Mouse (Mus musculus) intestine, embryonic 15.5 days (tissue): ENCODE measurements around the gene Tbce. TPM values are rescaled to one million over a fixed set of nuclear protein-coding genes. Genes with fewer than 3 reads are reported as not detected.
"Not testable (repeated sequence)": the region's sequence is repeated elsewhere in the genome, so short reads cannot be mapped to it uniquely, and the experiment has no call there.

Experiments used
- ATAC-seq: fragments of 200-750 bp; cut with Nextera tagmentation; 2 replicates; pipeline ENCODE4 v1.8.0; 2017; ENCODE audit warnings: moderate TSS enrichment, moderate library complexity
- H3K27ac ChIP-seq: fragments of 300-500 bp; sonication (generic); 2 replicates; pipeline ENCODE4 v1.5.1; 2015; ENCODE audit warnings: mild to moderate bottlenecking, inconsistent platforms
- H3K27me3 ChIP-seq: fragments of 300-500 bp; sonication (generic); replicated peaks from 2 replicates; pipeline ENCODE4 v1.6.1; 2015; ENCODE audit warnings: inconsistent platforms
- H3K36me3 ChIP-seq: fragments of 300-500 bp; sonication (generic); 2 replicates; pipeline ENCODE4 v1.6.1; 2015; ENCODE audit warnings: inconsistent platforms
- H3K4me1 ChIP-seq: fragments of 300-500 bp; sonication (generic); replicated peaks from 2 replicates; pipeline ENCODE4 v1.6.1; 2015; ENCODE audit warnings: inconsistent platforms
- H3K4me2 ChIP-seq: fragments of 300-500 bp; sonication (generic); replicated peaks from 2 replicates; pipeline ENCODE4 v1.6.1; 2015; ENCODE audit warnings: mild to moderate bottlenecking, inconsistent platforms
- H3K4me3 ChIP-seq: fragments of 300-500 bp; sonication (generic); replicated peaks from 2 replicates; pipeline ENCODE4 v1.5.1; 2015; ENCODE audit warnings: inconsistent platforms
- H3K9ac ChIP-seq: fragments of 300-500 bp; sonication (generic); 2 replicates; pipeline ENCODE4 v1.6.1; 2015; ENCODE audit warnings: inconsistent platforms
- H3K9me3 ChIP-seq: fragments of 300-500 bp; sonication (generic); 2 replicates; pipeline ENCODE4 v1.6.1; 2016; ENCODE audit warnings: inconsistent platforms
- WGBS: fragments of 180-500 bp; shearing (Covaris S2); methylation state at CpG from one replicate; pipeline ENCODE4 v1.1.7; 2015; 5-methylcytosine and 5-hydroxymethylcytosine counted together
- polyA plus RNA-seq: library from polyadenylated mRNA; unstranded; fragments of >200 nt; fragmentation: Nextera tagmentation; extraction: Ambion mirVana; gene quantifications from 2 replicates; pipeline ENCODE4 v1.2.1, GENCODE M21; 2015

Gene Tbce
- polyA plus RNA-seq, 1 experiment from 2014 or later, result 49.3 TPM

- H3K4me3 ChIP-seq, result no peak overlapping the region
- ATAC-seq, result peak; percentile 79
- H3K27ac ChIP-seq, result no peak overlapping the region
- no peaks in the 10 kb centered on the region for H3K27me3 ChIP-seq
- no peak overlapping the region for H3K9ac ChIP-seq
- H3K9me3 ChIP-seq, result no peaks in the 10 kb centered on the region
- 80% methylated on average over 6 of the region's 6 CpGs for WGBS
- H3K36me3 ChIP-seq, result 0 out of 2 replicates have a peak, but pooled peaks cover 9% of the 10 kb centered on the region
- H3K4me1 ChIP-seq, result no peaks in the 10 kb centered on the region
- H3K4me2 ChIP-seq, result no peak overlapping the region
These were observed 13.2 kb downstream of the Tbce start for GRCm38 (mm10) chr13:14026154-14026820.

DNA sequence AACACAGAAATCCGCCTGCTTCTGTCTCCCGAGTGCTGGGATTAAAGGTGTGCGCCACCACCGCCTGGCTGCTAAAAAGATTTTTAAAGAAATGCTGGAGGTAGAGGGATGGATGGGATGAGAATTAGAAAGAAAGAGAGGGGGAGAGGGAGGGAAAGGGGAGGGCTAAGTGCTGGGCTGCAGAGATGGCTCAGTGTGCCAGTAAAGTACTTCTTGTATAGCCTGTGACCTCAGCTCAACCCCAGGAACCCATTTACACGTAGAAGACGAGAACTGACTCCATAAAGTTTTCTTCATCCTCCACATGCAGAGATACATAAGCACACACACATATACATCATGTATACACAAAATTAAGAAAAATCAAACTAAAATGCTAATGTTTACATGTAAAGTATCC lies 13.9 kb downstream of the Tbce start:
- H3K27ac ChIP-seq, result no peak overlapping the region
- 0 out of 2 replicates have a peak, but pooled peaks cover 9% of the 10 kb centered on the region for H3K36me3 ChIP-seq
- no peaks in the 10 kb centered on the region for H3K27me3 ChIP-seq
- no peak overlapping the region for H3K9ac ChIP-seq
- H3K9me3 ChIP-seq, result no peaks in the 10 kb centered on the region
- no peak overlapping the region for H3K4me3 ChIP-seq
- H3K4me1 ChIP-seq, result no peaks in the 10 kb centered on the region
- 89% methylated on average over 6 of the region's 6 CpGs for WGBS
- ATAC-seq, result no peak
- H3K4me2 ChIP-seq, result no peak overlapping the region

GRCm38 (mm10) chr13:14021417-14021816 lies 18.0 kb downstream of the Tbce start:
- H3K4me3 ChIP-seq, ATAC-seq, H3K36me3 ChIP-seq, H3K27ac ChIP-seq, H3K4me1 ChIP-seq, H3K9ac ChIP-seq, H3K9me3 ChIP-seq, H3K4me2 ChIP-seq, H3K27me3 ChIP-seq: not testable (repeated sequence)
- WGBS, result 75% methylated on average over 10 of the region's 12 CpGs

- WGBS, result 88% methylated on average over 3 of the region's 3 CpGs
- H3K9me3 ChIP-seq, result no peaks in the 10 kb centered on the region
- H3K27ac ChIP-seq, result no peak overlapping the region
- no peaks in the 10 kb centered on the region for H3K36me3 ChIP-seq
- no peak for ATAC-seq
- no peak overlapping the region for H3K4me3 ChIP-seq
- H3K27me3 ChIP-seq, result no peaks in the 10 kb centered on the region
- H3K9ac ChIP-seq, result no peak overlapping the region
- H3K4me1 ChIP-seq, result no peaks in the 10 kb centered on the region
- no peak overlapping the region for H3K4me2 ChIP-seq
These were observed 20.6 kb downstream of the Tbce start for GRCm38 (mm10) chr13:14018852-14019251.

DNA sequence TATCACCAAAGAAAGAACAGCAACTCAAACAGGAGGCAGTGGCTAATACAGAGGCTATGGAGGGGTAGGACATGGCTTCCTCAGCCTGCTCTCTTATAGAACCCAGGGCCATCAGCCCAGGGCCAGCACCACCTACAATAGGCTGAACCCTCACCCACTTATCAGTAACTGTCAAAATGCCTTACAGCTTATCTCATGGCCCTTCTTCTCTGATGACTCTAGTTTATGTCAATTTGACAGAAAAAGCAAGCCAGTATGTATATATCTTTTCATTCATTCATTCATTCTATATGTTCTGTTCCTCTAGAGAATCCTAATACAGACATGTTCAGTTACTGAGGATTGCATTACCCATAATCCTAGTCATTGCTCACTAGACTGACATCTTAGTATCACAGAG lies 21.2 kb downstream of the Tbce start:
- Histone ChIP-seq H3K27me3 (no peaks in the 10 kb centered on the region), H3K4me3 (no peak overlapping the region), H3K27ac (no peak overlapping the region), H3K9me3 (no peaks in the 10 kb centered on the region), H3K9ac (no peak overlapping the region), H3K4me1 (no peaks in the 10 kb centered on the region), H3K36me3 (no peaks in the 10 kb centered on the region), H3K4me2 (no peak overlapping the region)
- no peak for ATAC-seq

- Histone ChIP-seq H3K4me3 (no peak overlapping the region), H3K9ac (no peak overlapping the region), H3K4me1 (no peaks in the 10 kb centered on the region), H3K4me2 (no peak overlapping the region), H3K9me3 (no peaks in the 10 kb centered on the region), H3K27me3 (no peaks in the 10 kb centered on the region), H3K27ac (no peak overlapping the region), H3K36me3 (no peaks in the 10 kb centered on the region)
- WGBS, result 81% methylated on average over 6 of the region's 6 CpGs
- no peak for ATAC-seq
These were observed 23.8 kb downstream of the Tbce start for GRCm38 (mm10) chr13:14015609-14016008.

GRCm38 (mm10) chr13:14014540-14014939 lies 24.9 kb downstream of the Tbce start:
- no peak overlapping the region for H3K4me3 ChIP-seq
- H3K4me2 ChIP-seq, result no peak overlapping the region
- H3K9ac ChIP-seq, result no peak overlapping the region
- no peaks in the 10 kb centered on the region for H3K4me1 ChIP-seq
- H3K27ac ChIP-seq, result no peak overlapping the region
- ATAC-seq, result no peak
- H3K9me3 ChIP-seq, result no peaks in the 10 kb centered on the region
- 92% methylated on average over 4 of the region's 4 CpGs for WGBS
- H3K27me3 ChIP-seq, result no peaks in the 10 kb centered on the region
- H3K36me3 ChIP-seq, result no peaks in the 10 kb centered on the region

DNA sequence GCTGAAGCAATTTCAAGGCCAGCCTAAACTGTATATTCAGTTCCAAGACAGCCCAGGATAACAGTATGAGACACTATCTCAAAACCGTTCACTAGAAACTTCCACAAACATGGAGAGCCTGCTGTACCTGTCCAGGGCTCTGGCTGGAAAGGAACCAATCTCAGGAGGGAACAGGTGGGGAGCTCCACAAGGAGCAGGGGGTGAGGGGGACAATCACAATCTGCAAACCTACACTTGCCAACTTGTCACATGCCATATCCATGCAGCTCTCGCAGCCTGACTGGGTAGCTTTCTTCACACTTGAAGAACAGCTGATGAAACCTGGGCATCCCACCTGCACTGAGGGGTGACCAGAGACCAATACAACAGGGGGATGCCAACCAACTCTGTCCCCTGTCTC lies 25.4 kb downstream of the Tbce start:
- no peaks in the 10 kb centered on the region for H3K4me1 ChIP-seq
- H3K4me3 ChIP-seq, result no peak overlapping the region
- no peaks in the 10 kb centered on the region for H3K27me3 ChIP-seq
- H3K36me3 ChIP-seq, result no peaks in the 10 kb centered on the region
- no peak overlapping the region for H3K27ac ChIP-seq
- WGBS, result 91% methylated on average over 2 of the region's 2 CpGs
- H3K9ac ChIP-seq, result no peak overlapping the region
- no peak for ATAC-seq
- H3K9me3 ChIP-seq, result no peaks in the 10 kb centered on the region
- no peak overlapping the region for H3K4me2 ChIP-seq

DNA sequence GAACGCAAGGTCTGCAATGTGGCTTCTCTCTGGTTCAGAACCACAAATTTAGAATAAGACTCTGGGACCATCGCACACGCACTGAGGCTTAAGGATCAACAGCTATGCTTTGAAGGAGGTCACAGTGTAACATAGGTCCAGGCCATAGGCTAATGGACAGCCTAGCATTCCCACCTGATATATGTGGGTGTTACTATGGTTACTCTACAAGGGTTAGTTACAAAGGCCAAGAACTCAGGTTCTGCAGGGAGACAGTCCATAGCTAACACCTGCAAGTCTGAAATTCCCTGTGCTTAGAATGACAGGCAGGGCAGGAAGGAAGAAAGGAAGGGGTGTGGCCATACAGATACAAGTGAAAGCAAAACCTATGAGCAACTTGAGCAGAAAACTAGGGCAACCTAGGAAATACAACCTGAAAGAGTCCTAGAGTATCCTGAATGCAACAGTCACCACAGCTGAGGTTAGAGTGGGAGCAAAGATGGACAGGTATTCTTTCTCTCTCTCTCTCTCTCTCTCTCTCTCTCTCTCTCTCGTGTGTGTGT lies 27.9 kb downstream of the Tbce start:
- Histone ChIP-seq H3K36me3 (no peaks in the 10 kb centered on the region), H3K4me1 (no peaks in the 10 kb centered on the region), H3K27me3 (no peaks in the 10 kb centered on the region), H3K9ac (no peak overlapping the region), H3K27ac (no peak overlapping the region), H3K9me3 (no peaks in the 10 kb centered on the region), H3K4me3 (no peak overlapping the region), H3K4me2 (no peak overlapping the region)
- WGBS, result 98% methylated on average over 4 of the region's 4 CpGs
- ATAC-seq, result peak; percentile 31; the same call in 1 of the 2 replicates

DNA sequence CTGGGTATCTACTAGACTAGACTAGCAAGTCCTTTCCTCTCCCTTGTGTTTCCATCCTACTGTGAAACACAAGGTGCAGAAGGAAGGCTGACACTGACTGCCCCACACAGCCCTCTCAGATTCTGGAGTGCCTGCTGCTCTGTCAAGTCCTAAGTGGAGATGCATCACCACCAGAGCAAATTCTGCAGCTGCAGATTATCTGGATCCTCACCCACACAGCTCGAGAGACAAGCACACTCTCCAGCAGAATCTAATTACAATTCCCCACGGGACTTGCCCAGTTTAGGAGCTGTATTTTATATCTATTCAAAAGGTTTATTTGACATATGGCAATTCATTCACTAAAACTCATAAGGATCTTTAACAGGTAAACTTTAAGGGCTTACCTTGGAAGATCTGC lies 33.4 kb downstream of the Tbce start:
- Histone ChIP-seq H3K36me3 (peaks cover 15% of the 10 kb centered on the region; the same call in 1 of the 2 replicates), H3K27ac (no peak overlapping the region)
- 69% methylated on average over 2 of the region's 2 CpGs for WGBS

GRCm38 (mm10) chr13:14004999-14005398 lies 34.4 kb downstream of the Tbce start:
- Histone ChIP-seq H3K27ac (no peak overlapping the region), H3K4me1 (no peaks in the 10 kb centered on the region), H3K9ac (no peak overlapping the region), H3K4me3 (no peak overlapping the region), H3K4me2 (no peak overlapping the region), H3K27me3 (no peaks in the 10 kb centered on the region), H3K9me3 (no peaks in the 10 kb centered on the region), H3K36me3 (peaks cover 15% of the 10 kb centered on the region; the same call in 1 of the 2 replicates)
- WGBS, result 91% methylated on average over 5 of the region's 5 CpGs
- ATAC-seq, result no peak

More for the DNA sequence above, 33.4 kb downstream of the Tbce start:
- Histone ChIP-seq H3K9ac (no peak overlapping the region), H3K27me3 (no peaks in the 10 kb centered on the region), H3K4me3 (no peak overlapping the region), H3K9me3 (no peaks in the 10 kb centered on the region), H3K4me2 (no peak overlapping the region), H3K4me1 (no peaks in the 10 kb centered on the region)
- ATAC-seq, result no peak

DNA sequence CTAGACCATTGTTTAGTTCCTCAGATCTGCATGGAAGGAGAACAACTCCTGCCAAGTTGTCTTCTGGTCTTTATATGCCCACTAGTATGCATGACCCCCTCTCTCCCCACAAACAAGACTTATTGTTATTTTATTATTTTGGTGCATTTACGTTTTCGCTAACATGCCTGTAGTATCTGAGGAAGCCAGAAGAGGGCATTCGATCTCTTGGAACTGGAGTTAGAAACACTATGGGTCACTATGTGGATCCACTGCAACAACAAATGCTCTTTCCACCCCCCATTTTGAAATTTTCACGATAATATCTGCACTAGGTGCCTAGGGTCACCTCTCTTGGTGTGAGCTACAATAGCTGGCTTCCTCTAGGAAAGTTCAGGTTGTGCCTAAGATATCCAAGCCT lies 35.4 kb downstream of the Tbce start:
- Histone ChIP-seq H3K27me3 (no peaks in the 10 kb centered on the region), H3K4me3 (no peak overlapping the region), H3K4me1 (no peaks in the 10 kb centered on the region), H3K9ac (no peak overlapping the region), H3K9me3 (no peaks in the 10 kb centered on the region), H3K4me2 (no peak overlapping the region), H3K36me3 (peaks cover 22% of the 10 kb centered on the region; the same call in 1 of the 2 replicates), H3K27ac (no peak overlapping the region)
- 74% methylated on average over 4 of the region's 4 CpGs for WGBS
- no peak for ATAC-seq

GRCm38 (mm10) chr13:14002706-14003105 lies 36.7 kb downstream of the Tbce start:
- no peak overlapping the region for H3K4me2 ChIP-seq
- no peak overlapping the region for H3K4me3 ChIP-seq
- WGBS, result 65% methylated on average over 2 of the region's 2 CpGs
- no peaks in the 10 kb centered on the region for H3K4me1 ChIP-seq
- H3K36me3 ChIP-seq, result peaks cover 22% of the 10 kb centered on the region; the same call in 1 of the 2 replicates
- H3K27ac ChIP-seq, result no peak overlapping the region
- H3K9ac ChIP-seq, result no peak overlapping the region
- no peak for ATAC-seq
- H3K9me3 ChIP-seq, result no peaks in the 10 kb centered on the region
- no peaks in the 10 kb centered on the region for H3K27me3 ChIP-seq
